Mouse (Mus musculus) forebrain, embryonic 12.5 days (tissue): ENCODE results near the gene Tinag. TPM values are rescaled to one million over a fixed set of nuclear protein-coding genes. Genes with fewer than 3 reads are reported as not detected.

Experiments used
- ATAC-seq: fragments of 200-750 bp; cut with Nextera tagmentation; 2 replicates; pipeline ENCODE4 v1.8.0; 2017; ENCODE audit warnings: moderate TSS enrichment; ENCODE audit not compliant: low FRiP score
- H3K27ac ChIP-seq: fragments of 300-500 bp; sonication (generic); 2 replicates; pipeline ENCODE4 v1.5.1; 2016; ENCODE audit warnings: mild to moderate bottlenecking
- H3K27me3 ChIP-seq: fragments of 300-500 bp; sonication (generic); 2 replicates; pipeline ENCODE4 v1.6.1; 2016; ENCODE audit warnings: mild to moderate bottlenecking
- H3K36me3 ChIP-seq: fragments of 300-500 bp; sonication (generic); replicated peaks from 2 replicates; pipeline ENCODE4 v1.6.1; 2016; ENCODE audit warnings: mild to moderate bottlenecking
- H3K4me1 ChIP-seq: fragments of 300-500 bp; sonication (generic); 2 replicates; pipeline ENCODE4 v1.6.1; 2016
- H3K4me2 ChIP-seq: fragments of 300-500 bp; sonication (generic); 2 replicates; pipeline ENCODE4 v1.6.1; 2016; ENCODE audit warnings: mild to moderate bottlenecking, moderate library complexity
- H3K4me3 ChIP-seq: fragments of 300-500 bp; sonication (generic); replicated peaks from 2 replicates; pipeline ENCODE4 v1.5.1; 2016; ENCODE audit warnings: mild to moderate bottlenecking
- H3K9ac ChIP-seq: fragments of 300-500 bp; sonication (generic); 2 replicates; pipeline ENCODE4 v1.6.1; 2016; ENCODE audit warnings: mild to moderate bottlenecking
- H3K9me3 ChIP-seq: fragments of 300-500 bp; sonication (generic); 2 replicates; pipeline ENCODE4 v1.6.1; 2016
- WGBS: fragments of 180-500 bp; shearing (Covaris S2); methylation state at CpG from one replicate; pipeline ENCODE4 v1.1.7; 2016; 5-methylcytosine and 5-hydroxymethylcytosine counted together
- polyA plus RNA-seq: library from polyadenylated mRNA; unstranded; fragments of >200 nt; fragmentation: Nextera tagmentation; extraction: Ambion mirVana; gene quantifications from 2 replicates; pipeline ENCODE4 v1.2.1, GENCODE M21; 2016

Tinag gene
- polyA plus RNA-seq, 1 experiment from 2014 or later, result 0.22 TPM

DNA sequence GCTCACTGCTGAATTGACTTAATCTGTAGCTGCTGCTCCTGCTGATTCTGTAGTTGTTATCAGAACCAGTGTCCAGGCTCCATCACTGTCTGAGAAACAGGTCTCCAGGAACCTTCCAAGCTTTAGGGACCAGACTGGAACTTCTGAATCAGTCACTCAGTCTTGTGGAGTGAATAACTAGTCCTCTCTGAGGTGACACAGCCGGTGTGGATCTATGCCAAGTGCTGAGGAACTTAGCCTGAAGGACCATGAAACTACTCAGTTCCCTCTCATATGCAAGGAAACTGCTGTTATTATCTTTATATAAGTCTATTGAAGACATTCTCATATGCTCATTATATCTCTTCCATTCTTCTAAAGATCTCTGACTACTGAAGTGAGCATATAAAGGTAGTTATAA, 49.6 kb downstream of the Tinag start:
- H3K4me1 ChIP-seq, result no peaks in the 10 kb centered on the region
- no peak overlapping the region for H3K4me3 ChIP-seq
- no peak for ATAC-seq
- no peak overlapping the region for H3K27ac ChIP-seq
- H3K27me3 ChIP-seq, result no peaks in the 10 kb centered on the region
- WGBS, result 90% methylated on average over 1 of the region's 1 CpGs
- no peak overlapping the region for H3K9ac ChIP-seq
- H3K4me2 ChIP-seq, result no peak overlapping the region
- no peaks in the 10 kb centered on the region for H3K9me3 ChIP-seq
- H3K36me3 ChIP-seq, result no peaks in the 10 kb centered on the region

DNA sequence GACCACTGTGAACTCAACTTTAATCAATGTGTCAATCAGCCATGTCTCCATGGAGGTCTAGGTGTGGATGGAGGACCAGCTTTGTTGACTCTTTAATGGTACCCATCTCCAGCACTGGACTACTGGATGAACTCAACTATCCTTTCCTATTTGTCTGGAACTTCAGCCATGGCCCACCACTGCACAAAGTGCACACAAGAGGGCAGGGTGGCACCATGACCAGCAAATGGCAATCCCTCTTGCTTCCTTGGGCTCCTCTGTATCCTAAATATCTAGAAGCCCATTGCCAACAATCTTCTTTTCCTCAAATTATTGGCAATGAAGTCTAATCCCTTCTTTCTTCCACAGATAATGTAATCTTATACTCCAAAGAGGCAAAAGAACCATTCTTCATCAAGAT, 55.6 kb downstream of the Tinag start:
- Histone ChIP-seq H3K36me3 (no peaks in the 10 kb centered on the region), H3K9me3 (no peaks in the 10 kb centered on the region), H3K27ac (no peak overlapping the region), H3K9ac (no peak overlapping the region), H3K4me2 (no peak overlapping the region), H3K4me1 (no peaks in the 10 kb centered on the region), H3K4me3 (no peak overlapping the region), H3K27me3 (no peaks in the 10 kb centered on the region)
- no peak for ATAC-seq

DNA sequence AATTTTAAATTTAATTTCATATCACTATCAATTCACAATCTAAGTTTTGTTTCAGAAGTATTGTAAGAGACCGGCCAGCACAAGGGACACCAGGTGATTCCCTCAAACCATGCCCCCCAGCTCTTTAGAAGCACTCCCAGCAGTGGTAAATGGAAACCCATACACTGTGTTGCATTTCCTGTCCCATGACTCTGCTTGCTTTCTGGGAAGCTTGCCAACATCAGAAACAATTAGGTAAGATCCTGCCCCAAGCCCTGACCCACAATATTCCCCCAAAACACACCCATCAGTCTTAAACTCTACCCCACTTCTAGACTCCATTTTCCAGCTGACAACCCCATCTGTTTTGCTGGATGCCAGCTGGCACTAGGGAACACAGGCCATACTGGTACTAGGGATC, 110.8 kb downstream of the Tinag start:
- Histone ChIP-seq H3K4me1 (no peaks in the 10 kb centered on the region), H3K9me3 (no peaks in the 10 kb centered on the region), H3K9ac (no peak overlapping the region), H3K4me2 (no peak overlapping the region), H3K27ac (no peak overlapping the region), H3K27me3 (no peaks in the 10 kb centered on the region), H3K36me3 (no peaks in the 10 kb centered on the region), H3K4me3 (no peak overlapping the region)
- 81% methylated on average over 1 of the region's 1 CpGs for whole genome bisulfite sequencing
- no peak for ATAC-seq

DNA sequence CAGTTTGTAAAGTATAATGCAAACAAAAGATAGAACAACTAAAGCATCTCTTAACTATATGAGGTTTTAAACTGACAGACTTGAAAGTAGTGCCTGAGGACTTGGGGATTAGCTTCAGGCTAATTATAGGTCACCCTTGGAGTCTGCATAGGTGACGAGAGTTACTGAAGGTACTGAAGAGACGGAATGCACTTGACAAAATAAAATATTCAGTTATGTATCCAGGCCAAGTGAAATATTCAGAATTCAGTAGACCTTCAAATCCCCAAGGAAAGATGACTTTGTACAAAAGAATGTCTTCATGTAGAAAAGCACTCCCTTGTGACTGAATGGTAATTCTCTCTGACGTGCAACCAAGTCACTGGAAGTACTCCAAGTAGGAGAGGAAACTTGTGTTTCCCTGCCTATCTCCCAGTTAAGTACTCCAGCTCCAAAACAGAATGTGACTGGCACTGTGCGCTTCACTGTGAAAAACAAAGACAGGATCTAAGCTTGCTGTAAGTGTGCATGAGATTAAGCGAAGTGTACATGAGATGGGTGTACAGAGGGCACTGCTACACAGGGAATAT, 130.4 kb downstream of the Tinag start:
- Histone ChIP-seq H3K9me3 (no peaks in the 10 kb centered on the region), H3K36me3 (no peaks in the 10 kb centered on the region), H3K9ac (no peak overlapping the region), H3K27me3 (no peaks in the 10 kb centered on the region), H3K27ac (no peak overlapping the region), H3K4me1 (no peaks in the 10 kb centered on the region), H3K4me3 (no peak overlapping the region), H3K4me2 (no peak overlapping the region)
- WGBS, result 83% methylated on average over 5 of the region's 5 CpGs
- no peak for ATAC-seq
